Mouse (Mus musculus): ENCODE data around the gene Gm28729.
"Not testable (repeated sequence)": the region's sequence is repeated elsewhere in the genome, so short reads cannot be mapped to it uniquely, and the experiment has no call there.

GRCm38 (mm10) chr9:96487869-96488268 is 37.2 kb downstream of the Gm28729 start:
- not testable (repeated sequence) for TF ChIP-seq CTCF, EP300 (IDR thresholded peaks at IDR 0.05; ENCODE audit: low read depth)
